Mouse (Mus musculus) intestine, embryonic 14.5 days (tissue): ENCODE data around the gene Ctrl. TPM values are rescaled to one million over a fixed set of nuclear protein-coding genes. Genes with fewer than 3 reads are reported as not detected.

Experiments used
- ATAC-seq: fragments of 200-750 bp; cut with Nextera tagmentation; replicated peaks from 2 replicates; pipeline ENCODE4 v1.8.0; 2017; ENCODE audit warnings: low read depth, moderate number of reproducible peaks, moderate TSS enrichment, moderate library complexity; ENCODE audit not compliant: low FRiP score, low TSS enrichment
- DNase-seq: peaks from one replicate; pipeline ENCODE4 v3.0.0-alpha.2; 2018; ENCODE audit warnings: low spot score
- H3K27ac ChIP-seq: fragments of 300-500 bp; sonication (generic); 2 replicates; pipeline ENCODE4 v1.5.1; 2014; ENCODE audit warnings: low read depth, mild to moderate bottlenecking, control low read depth
- H3K27me3 ChIP-seq: fragments of 300-500 bp; sonication (generic); replicated peaks from 2 replicates; pipeline ENCODE4 v1.6.1; 2014; ENCODE audit warnings: low read length, control low read depth; ENCODE audit not compliant: control insufficient read depth, insufficient read depth
- H3K36me3 ChIP-seq: fragments of 300-500 bp; sonication (generic); 2 replicates; pipeline ENCODE4 v1.6.1; 2014; ENCODE audit warnings: low read length, control low read depth; ENCODE audit not compliant: control insufficient read depth, insufficient read depth
- H3K4me1 ChIP-seq: fragments of 300-500 bp; sonication (generic); replicated peaks from 2 replicates; pipeline ENCODE4 v1.6.1; 2014; ENCODE audit warnings: low read length, control low read depth, mixed read lengths; ENCODE audit not compliant: control insufficient read depth, insufficient read depth
- H3K4me2 ChIP-seq: fragments of 300-500 bp; sonication (generic); 2 replicates; pipeline ENCODE4 v1.6.1; 2014; ENCODE audit warnings: low read length
- H3K4me3 ChIP-seq: fragments of 300-500 bp; sonication (generic); 2 replicates; pipeline ENCODE4 v1.5.1; 2014; ENCODE audit warnings: low read depth, low read length, control low read depth, mixed read lengths
- H3K9ac ChIP-seq: fragments of 300-500 bp; sonication (generic); 2 replicates; pipeline ENCODE4 v1.6.1; 2014; ENCODE audit warnings: mild to moderate bottlenecking, low read length
- H3K9me3 ChIP-seq: fragments of 300-500 bp; sonication (generic); 2 replicates; pipeline ENCODE4 v1.6.1; 2016; ENCODE audit warnings: low read length, control low read depth; ENCODE audit not compliant: control insufficient read depth
- WGBS: fragments of 180-500 bp; shearing (Covaris S2); extraction: QIAGEN DNeasy Blood & Tissue Kit; methylation state at CpG from one replicate; pipeline ENCODE4 v1.1.7; 2014; 5-methylcytosine and 5-hydroxymethylcytosine counted together
- polyA plus RNA-seq: library from polyadenylated mRNA; unstranded; fragments of >200 nt; fragmentation: Nextera tagmentation; extraction: Ambion mirVana; gene quantifications from 2 replicates; pipeline ENCODE4 v1.2.1, GENCODE M21; 2014

The Ctrl gene
- polyA plus RNA-seq, 1 experiment from 2014 or later: 1.0 TPM

GRCm38 (mm10) chr8:105951057-105951659 is 17.5 kb upstream of the Ctrl start:
- no peak for DNase-seq
- Histone ChIP-seq H3K9me3 (no peaks in the 10 kb centered on the region), H3K9ac (no peak overlapping the region), H3K36me3 (peaks cover 87% of the 10 kb centered on the region), H3K27ac (no peak overlapping the region), H3K4me2 (no peak overlapping the region), H3K27me3 (no peaks in the 10 kb centered on the region), H3K4me1 (no peaks in the 10 kb centered on the region; the same call in 1 of the 2 replicates), H3K4me3 (no peak overlapping the region)
- ATAC-seq: no peak
- 39% methylated on average over 7 of the region's 7 CpGs for WGBS

- no peak overlapping the region for H3K4me2 ChIP-seq
- WGBS: 67% methylated on average over 10 of the region's 10 CpGs
- H3K4me3 ChIP-seq: no peak overlapping the region
- no peaks in the 10 kb centered on the region for H3K9me3 ChIP-seq
- no peak for ATAC-seq
- no peaks in the 10 kb centered on the region; the same call in 1 of the 2 replicates for H3K4me1 ChIP-seq
- DNase-seq: peak; percentile 55
- no peak overlapping the region for H3K9ac ChIP-seq
- no peak overlapping the region for H3K27ac ChIP-seq
- H3K36me3 ChIP-seq: peaks cover 89% of the 10 kb centered on the region
- H3K27me3 ChIP-seq: no peaks in the 10 kb centered on the region
These were observed 15.7 kb upstream of the Ctrl start for GRCm38 (mm10) chr8:105949350-105949749.

- ATAC-seq (no peak), DNase-seq (no peak)
- Histone ChIP-seq H3K36me3 (peaks cover 64% of the 10 kb centered on the region), H3K27ac (no peak within 1 kb of the TSS), H3K4me2 (no peak within 1 kb of the TSS), H3K4me3 (no peak within 1 kb of the TSS), H3K9me3 (no peaks in the 10 kb centered on the region), H3K4me1 (0 out of 2 replicates have a peak, but pooled peaks cover under 1% of the 10 kb centered on the region), H3K9ac (no peak within 1 kb of the TSS), H3K27me3 (no peaks in the 10 kb centered on the region)
- 83% methylated on average over 8 of the region's 8 CpGs for WGBS
These were observed 9.7 kb upstream of the Ctrl start, which contains the start of gene Lcat for GRCm38 (mm10) chr8:105943321-105943739. Gene Lcat (minus strand): TSS chr8:105943382.

- H3K4me1 ChIP-seq: 0 out of 2 replicates have a peak, but pooled peaks cover 5% of the 10 kb centered on the region
- H3K36me3 ChIP-seq: peaks cover 56% of the 10 kb centered on the region
- no peak overlapping the region for H3K9ac ChIP-seq
- DNase-seq: no peak
- H3K9me3 ChIP-seq: no peaks in the 10 kb centered on the region
- no peak for ATAC-seq
- H3K27me3 ChIP-seq: no peaks in the 10 kb centered on the region
- H3K4me3 ChIP-seq: no peak overlapping the region
- no peak overlapping the region for H3K4me2 ChIP-seq
- H3K27ac ChIP-seq: no peak overlapping the region
- 92% methylated on average over 5 of the region's 5 CpGs for whole genome bisulfite sequencing
These were observed 8.9 kb upstream of the Ctrl start for GRCm38 (mm10) chr8:105942542-105942941.

- H3K9ac ChIP-seq: no peak overlapping the region
- DNase-seq: no peak
- no peak overlapping the region for H3K4me3 ChIP-seq
- no peaks in the 10 kb centered on the region for H3K9me3 ChIP-seq
- 0 out of 2 replicates have a peak, but pooled peaks cover 5% of the 10 kb centered on the region for H3K4me1 ChIP-seq
- 96% methylated on average over 11 of the region's 11 CpGs for WGBS
- no peak overlapping the region for H3K27ac ChIP-seq
- H3K36me3 ChIP-seq: peaks cover 51% of the 10 kb centered on the region
- H3K4me2 ChIP-seq: no peak overlapping the region
- ATAC-seq: no peak
- H3K27me3 ChIP-seq: no peaks in the 10 kb centered on the region
These were observed 8.4 kb upstream of the Ctrl start for GRCm38 (mm10) chr8:105942026-105942425.

- Histone ChIP-seq H3K27me3 (no peaks in the 10 kb centered on the region), H3K9ac (peak within 1 kb of the TSS; percentile 63), H3K36me3 (peaks cover 26% of the 10 kb centered on the region), H3K4me3 (peak within 1 kb of the TSS; percentile 82), H3K4me1 (peaks cover 13% of the 10 kb centered on the region; the same call in 1 of the 2 replicates), H3K27ac (peak within 1 kb of the TSS; percentile 69), H3K9me3 (no peaks in the 10 kb centered on the region), H3K4me2 (peak within 1 kb of the TSS; percentile 94)
- WGBS: 16% methylated on average over 4 of the region's 4 CpGs
- DNase-seq: no peak
- ATAC-seq: no peak
These were observed 4.6 kb upstream of the Ctrl start, which contains the start of gene Psmb10 for GRCm38 (mm10) chr8:105938306-105938669. Gene Psmb10 (minus strand): TSS chr8:105938444.

- ATAC-seq: peak; percentile 33; the same call in 1 of the 2 replicates
These were observed 4.0 kb upstream of the Ctrl start for GRCm38 (mm10) chr8:105937496-105938305.

GRCm38 (mm10) chr8:105936866-105937475 is 3.3 kb upstream of the Ctrl start:
- Histone ChIP-seq H3K4me1 (peaks cover 13% of the 10 kb centered on the region; the same call in 1 of the 2 replicates), H3K27me3 (no peaks in the 10 kb centered on the region), H3K27ac (peak overlapping the region; percentile 69), H3K4me3 (peak overlapping the region; percentile 82), H3K9ac (peak overlapping the region; percentile 63), H3K36me3 (peaks cover 27% of the 10 kb centered on the region), H3K9me3 (no peaks in the 10 kb centered on the region), H3K4me2 (peak overlapping the region; percentile 94)
- DNase-seq (peak; percentile 86), ATAC-seq (peak; percentile 86)
- WGBS: under 1% methylated on average over 30 of the region's 30 CpGs

More at GRCm38 (mm10) chr8:105937496-105938305, 4.0 kb upstream of the Ctrl start:
- peak; percentile 84 for DNase-seq
- peak overlapping the region; percentile 69 for H3K27ac ChIP-seq
- peak overlapping the region; percentile 82 for H3K4me3 ChIP-seq
- peaks cover 13% of the 10 kb centered on the region; the same call in 1 of the 2 replicates for H3K4me1 ChIP-seq
- H3K9me3 ChIP-seq: no peaks in the 10 kb centered on the region
- peaks cover 26% of the 10 kb centered on the region; the same call in 1 of the 2 replicates for H3K36me3 ChIP-seq
- H3K27me3 ChIP-seq: no peaks in the 10 kb centered on the region
- peak overlapping the region; percentile 63 for H3K9ac ChIP-seq
- under 1% methylated on average over 33 of the region's 33 CpGs for WGBS
- H3K4me2 ChIP-seq: peak overlapping the region; percentile 94
